Mouse (Mus musculus): Measurements from ENCODE around the gene Gm128.

GRCm38 (mm10) chr3:95228148-95228893 is 13.1 kb downstream of the Gm128 start, which contains the start of gene Cdc42se1:
- TF ChIP-seq CTCF (IDR thresholded peaks at IDR 0.05; ENCODE audit: extremely low read depth, insufficient read depth, low read length): no peak
- TF ChIP-seq POLR2A (IDR thresholded peaks at IDR 0.05; ENCODE audit: extremely low read depth, insufficient read depth, low read length): peak; percentile 96
